Mouse (Mus musculus): Measurements from ENCODE around the gene Cse1l. TPM values are rescaled to one million over a fixed set of nuclear protein-coding genes. Genes with fewer than 3 reads are reported as not detected.

The Cse1l gene
- polyA plus RNA-seq, 1 experiment from 2014 or later: 213 TPM

- 90% methylated on average over 6 of the region's 6 CpGs for WGBS
- no peak for DNase-seq (ENCODE audit: low spot score)
- Histone ChIP-seq H3K4me3 (no peak overlapping the region), H3K36me3 (replicated peaks) (peaks cover 100% of the 10 kb centered on the region), H3K27ac (replicated peaks) (no peak overlapping the region), H3K27me3 (replicated peaks; ENCODE audit: low read depth, poor library complexity, severe bottlenecking) (no peaks in the 10 kb centered on the region), H3K9me3 (no peaks in the 10 kb centered on the region), H3K4me1 (no peaks in the 10 kb centered on the region)
These were observed 46.3 kb downstream of the Cse1l start for GRCm38 (mm10) chr2:166952151-166952550.

GRCm38 (mm10) chr2:166956805-166957204 is 51.0 kb downstream of the Cse1l start:
- H3K4me3 ChIP-seq: no peak overlapping the region
- peaks cover 97% of the 10 kb centered on the region for H3K36me3 ChIP-seq (replicated peaks)
- H3K9me3 ChIP-seq: no peaks in the 10 kb centered on the region
- WGBS: 62% methylated on average over 7 of the region's 7 CpGs
- H3K27ac ChIP-seq (replicated peaks): no peak overlapping the region
- peak; percentile 27 for DNase-seq (ENCODE audit: low spot score)
- no peaks in the 10 kb centered on the region for H3K4me1 ChIP-seq
- no peaks in the 10 kb centered on the region for H3K27me3 ChIP-seq (replicated peaks; ENCODE audit: low read depth, poor library complexity, severe bottlenecking)

- Histone ChIP-seq H3K27me3 (replicated peaks; ENCODE audit: low read depth, poor library complexity, severe bottlenecking) (no peaks in the 10 kb centered on the region), H3K27ac (replicated peaks) (no peak overlapping the region), H3K4me1 (0 out of 2 replicates have a peak, but pooled peaks cover 2% of the 10 kb centered on the region), H3K36me3 (replicated peaks) (peaks cover 73% of the 10 kb centered on the region), H3K9me3 (no peaks in the 10 kb centered on the region), H3K4me3 (no peak overlapping the region)
- no peak for DNase-seq (ENCODE audit: low spot score)
- 92% methylated on average over 8 of the region's 8 CpGs for WGBS
These were observed 54.9 kb downstream of the Cse1l start for GRCm38 (mm10) chr2:166960648-166961330.

GRCm38 (mm10) chr2:166963257-166963656 is 57.4 kb downstream of the Cse1l start:
- no peaks in the 10 kb centered on the region for H3K9me3 ChIP-seq
- no peak overlapping the region for H3K4me3 ChIP-seq
- H3K36me3 ChIP-seq (replicated peaks): peaks cover 48% of the 10 kb centered on the region
- no peaks in the 10 kb centered on the region for H3K27me3 ChIP-seq (replicated peaks; ENCODE audit: low read depth, poor library complexity, severe bottlenecking)
- DNase-seq (ENCODE audit: low spot score): no peak
- WGBS: 80% methylated on average over 8 of the region's 8 CpGs
- H3K27ac ChIP-seq (replicated peaks): no peak overlapping the region
- H3K4me1 ChIP-seq: 0 out of 2 replicates have a peak, but pooled peaks cover 2% of the 10 kb centered on the region

GRCm38 (mm10) chr2:166964773-166965172 is 58.9 kb downstream of the Cse1l start:
- H3K4me1 ChIP-seq: 0 out of 2 replicates have a peak, but pooled peaks cover 2% of the 10 kb centered on the region
- no peak overlapping the region for H3K4me3 ChIP-seq
- DNase-seq (ENCODE audit: low spot score): no peak
- H3K27ac ChIP-seq (replicated peaks): no peak overlapping the region
- no peaks in the 10 kb centered on the region for H3K27me3 ChIP-seq (replicated peaks; ENCODE audit: low read depth, poor library complexity, severe bottlenecking)
- peaks cover 33% of the 10 kb centered on the region for H3K36me3 ChIP-seq (replicated peaks)
- no peaks in the 10 kb centered on the region for H3K9me3 ChIP-seq
- WGBS: 85% methylated on average over 2 of the region's 2 CpGs

GRCm38 (mm10) chr2:166973153-166973552 is 67.3 kb downstream of the Cse1l start:
- no peaks in the 10 kb centered on the region for H3K36me3 ChIP-seq (replicated peaks)
- peaks cover 34% of the 10 kb centered on the region for H3K4me1 ChIP-seq
- 82% methylated on average over 1 of the region's 1 CpGs for WGBS
- no peak overlapping the region for H3K27ac ChIP-seq (replicated peaks)
- H3K9me3 ChIP-seq: no peaks in the 10 kb centered on the region
- no peak overlapping the region for H3K4me3 ChIP-seq
- H3K27me3 ChIP-seq (replicated peaks; ENCODE audit: low read depth, poor library complexity, severe bottlenecking): no peaks in the 10 kb centered on the region
- no peak for DNase-seq (ENCODE audit: low spot score)

GRCm38 (mm10) chr2:166974177-166974872 is 68.5 kb downstream of the Cse1l start:
- Histone ChIP-seq H3K27ac (replicated peaks) (no peak overlapping the region), H3K9me3 (no peaks in the 10 kb centered on the region), H3K36me3 (replicated peaks) (no peaks in the 10 kb centered on the region), H3K4me3 (no peak overlapping the region), H3K4me1 (peaks cover 34% of the 10 kb centered on the region), H3K27me3 (replicated peaks; ENCODE audit: low read depth, poor library complexity, severe bottlenecking) (no peaks in the 10 kb centered on the region)
- no peak for DNase-seq (ENCODE audit: low spot score)
- WGBS: 89% methylated on average over 6 of the region's 6 CpGs

- DNase-seq (ENCODE audit: low spot score): no peak
These were observed 70.5 kb downstream of the Cse1l start for GRCm38 (mm10) chr2:166976356-166976755.

GRCm38 (mm10) chr2:166977490-166977889 is 71.7 kb downstream of the Cse1l start:
- 75% methylated on average over 3 of the region's 3 CpGs for WGBS
- DNase-seq (ENCODE audit: low spot score): no peak
- H3K27me3 ChIP-seq (replicated peaks; ENCODE audit: low read depth, poor library complexity, severe bottlenecking): no peaks in the 10 kb centered on the region
- H3K4me3 ChIP-seq: no peak overlapping the region
- H3K4me1 ChIP-seq: peaks cover 34% of the 10 kb centered on the region
- H3K9me3 ChIP-seq: 0 out of 2 replicates have a peak, but pooled peaks cover 4% of the 10 kb centered on the region
- no peak overlapping the region for H3K27ac ChIP-seq (replicated peaks)
- peaks cover 4% of the 10 kb centered on the region for H3K36me3 ChIP-seq (replicated peaks)

More at GRCm38 (mm10) chr2:166976356-166976755, 70.5 kb downstream of the Cse1l start:
- WGBS: 70% methylated on average over 3 of the region's 3 CpGs
- no peak overlapping the region for H3K4me3 ChIP-seq
- no peaks in the 10 kb centered on the region for H3K27me3 ChIP-seq (replicated peaks; ENCODE audit: low read depth, poor library complexity, severe bottlenecking)
- no peak overlapping the region for H3K27ac ChIP-seq (replicated peaks)
- peaks cover 34% of the 10 kb centered on the region for H3K4me1 ChIP-seq
- H3K36me3 ChIP-seq (replicated peaks): no peaks in the 10 kb centered on the region
- H3K9me3 ChIP-seq: no peaks in the 10 kb centered on the region

- Histone ChIP-seq H3K4me3 (no peak overlapping the region), H3K27me3 (replicated peaks; ENCODE audit: low read depth, poor library complexity, severe bottlenecking) (no peaks in the 10 kb centered on the region), H3K27ac (replicated peaks) (no peak overlapping the region), H3K36me3 (replicated peaks) (peaks cover 9% of the 10 kb centered on the region), H3K9me3 (0 out of 2 replicates have a peak, but pooled peaks cover 4% of the 10 kb centered on the region), H3K4me1 (peaks cover 26% of the 10 kb centered on the region)
- DNase-seq (ENCODE audit: low spot score): no peak
- 82% methylated on average over 2 of the region's 2 CpGs for WGBS
These were observed 74.3 kb downstream of the Cse1l start for GRCm38 (mm10) chr2:166980161-166980560.

GRCm38 (mm10) chr2:166983351-166983894 is 77.6 kb downstream of the Cse1l start:
- DNase-seq (ENCODE audit: low spot score): no peak
- Histone ChIP-seq H3K36me3 (replicated peaks) (peaks cover 9% of the 10 kb centered on the region), H3K9me3 (0 out of 2 replicates have a peak, but pooled peaks cover 4% of the 10 kb centered on the region), H3K27ac (replicated peaks) (no peak overlapping the region), H3K4me3 (no peak overlapping the region), H3K4me1 (no peaks in the 10 kb centered on the region), H3K27me3 (replicated peaks; ENCODE audit: low read depth, poor library complexity, severe bottlenecking) (no peaks in the 10 kb centered on the region)
- WGBS: 79% methylated on average over 4 of the region's 4 CpGs

GRCm38 (mm10) chr2:166990861-166991260 is 85.0 kb downstream of the Cse1l start:
- WGBS: 90% methylated on average over 7 of the region's 7 CpGs
- Histone ChIP-seq H3K36me3 (replicated peaks) (0 out of 2 replicates have a peak, but pooled peaks cover 4% of the 10 kb centered on the region), H3K9me3 (no peaks in the 10 kb centered on the region)

More at GRCm38 (mm10) chr2:166990861-166991260, 85.0 kb downstream of the Cse1l start:
- Histone ChIP-seq H3K4me3 (no peak overlapping the region), H3K27me3 (replicated peaks; ENCODE audit: low read depth, poor library complexity, severe bottlenecking) (no peaks in the 10 kb centered on the region), H3K27ac (replicated peaks) (no peak overlapping the region), H3K4me1 (peaks cover 44% of the 10 kb centered on the region)
- no peak for DNase-seq (ENCODE audit: low spot score)
